Mouse (Mus musculus) stomach, embryonic 16.5 days (tissue): Measurements from ENCODE around the gene Nudt2. TPM values are rescaled to one million over a fixed set of nuclear protein-coding genes. Genes with fewer than 3 reads are reported as not detected.

ENCODE experiments used
- ATAC-seq: fragments of 200-750 bp; cut with Nextera tagmentation; 2 replicates; pipeline ENCODE4 v1.8.0; 2017; ENCODE audit warnings: moderate number of reproducible peaks, moderate TSS enrichment; ENCODE audit not compliant: insufficient read depth, low FRiP score
- H3K27ac ChIP-seq: fragments of 300-500 bp; sonication (generic); 2 replicates; pipeline ENCODE4 v1.5.1; 2014; ENCODE audit warnings: low read length
- H3K27me3 ChIP-seq: fragments of 300-500 bp; sonication (generic); 2 replicates; pipeline ENCODE4 v1.6.1; 2014; ENCODE audit warnings: low read length, control low read depth, mixed read lengths; ENCODE audit not compliant: control insufficient read depth, insufficient read depth
- H3K36me3 ChIP-seq: fragments of 300-500 bp; sonication (generic); 2 replicates; pipeline ENCODE4 v1.6.1; 2014; ENCODE audit warnings: low read length; ENCODE audit not compliant: control insufficient read depth, insufficient read depth
- H3K4me1 ChIP-seq: fragments of 300-500 bp; sonication (generic); 2 replicates; pipeline ENCODE4 v1.6.1; 2014; ENCODE audit warnings: low read length, control low read depth, mixed read lengths; ENCODE audit not compliant: control insufficient read depth, insufficient read depth
- H3K4me2 ChIP-seq: fragments of 300-500 bp; sonication (generic); 2 replicates; pipeline ENCODE4 v1.6.1; 2014; ENCODE audit warnings: low read depth, low read length, mixed read lengths
- H3K4me3 ChIP-seq: fragments of 300-500 bp; sonication (generic); replicated peaks from 2 replicates; pipeline ENCODE4 v1.5.1; 2014; ENCODE audit warnings: mild to moderate bottlenecking, low read length
- H3K9ac ChIP-seq: fragments of 300-500 bp; sonication (generic); 2 replicates; pipeline ENCODE4 v1.6.1; 2014; ENCODE audit warnings: low read length
- H3K9me3 ChIP-seq: fragments of 300-500 bp; sonication (generic); replicated peaks from 2 replicates; pipeline ENCODE4 v1.6.1; 2016; ENCODE audit warnings: low read length, control low read depth; ENCODE audit not compliant: control insufficient read depth
- WGBS: fragments of 180-500 bp; shearing (Covaris S2); extraction: QIAGEN DNeasy Blood & Tissue Kit; methylation state at CpG from one replicate; pipeline ENCODE4 v1.1.7; 2014; 5-methylcytosine and 5-hydroxymethylcytosine counted together
- polyA plus RNA-seq: library from polyadenylated mRNA; unstranded; fragments of >200 nt; fragmentation: Nextera tagmentation; extraction: Ambion mirVana; gene quantifications from 2 replicates; pipeline ENCODE4 v1.2.1, GENCODE M21; 2015

The Nudt2 gene
- polyA plus RNA-seq, 1 experiment from 2014 or later: 49.5 TPM

DNA sequence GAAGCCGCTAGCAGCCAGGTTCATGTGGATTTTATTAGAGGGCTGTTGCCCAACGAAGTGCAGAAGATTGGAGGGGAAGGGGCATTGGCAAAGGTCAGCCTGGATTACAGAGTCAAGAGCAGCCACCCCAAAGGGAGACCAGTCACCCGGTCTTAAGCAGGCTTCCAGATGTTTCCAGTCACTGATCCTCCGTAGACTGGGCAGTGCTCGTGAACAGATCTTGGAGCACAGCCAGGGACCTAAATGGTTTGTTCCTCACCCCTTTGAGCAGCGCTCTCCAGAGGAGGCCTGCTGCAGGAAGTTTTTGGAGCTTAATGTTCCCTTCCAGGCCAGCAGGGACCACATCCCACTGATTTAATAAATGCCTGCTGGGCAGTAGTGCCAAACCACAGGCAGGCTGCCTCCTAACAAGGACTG is 16.7 kb downstream of the Nudt2 start:
- H3K36me3 ChIP-seq: no peaks in the 10 kb centered on the region
- H3K4me2 ChIP-seq: no peak overlapping the region
- H3K27ac ChIP-seq: peak overlapping the region; percentile 64
- no peaks in the 10 kb centered on the region for H3K27me3 ChIP-seq
- H3K9ac ChIP-seq: no peak overlapping the region
- H3K4me3 ChIP-seq: no peak overlapping the region
- peaks cover 24% of the 10 kb centered on the region for H3K4me1 ChIP-seq
- no peaks in the 10 kb centered on the region for H3K9me3 ChIP-seq
- ATAC-seq: peak; percentile 67
- 30% methylated on average over 6 of the region's 6 CpGs for WGBS

- Histone ChIP-seq H3K4me3 (no peak overlapping the region), H3K27me3 (peaks cover 16% of the 10 kb centered on the region), H3K27ac (peak overlapping the region; percentile 19; the same call in 1 of the 2 replicates), H3K36me3 (no peaks in the 10 kb centered on the region), H3K9ac (no peak overlapping the region), H3K4me2 (no peak overlapping the region), H3K9me3 (no peaks in the 10 kb centered on the region), H3K4me1 (peaks cover 7% of the 10 kb centered on the region; the same call in 1 of the 2 replicates)
- no peak for ATAC-seq
- whole genome bisulfite sequencing: 76% methylated on average over 7 of the region's 7 CpGs
Observed at GRCm38 (mm10) chr4:41492951-41493350, 28.0 kb downstream of the Nudt2 start.

- Histone ChIP-seq H3K4me3 (no peak overlapping the region), H3K27me3 (peaks cover 22% of the 10 kb centered on the region), H3K4me1 (peaks cover 14% of the 10 kb centered on the region; the same call in 1 of the 2 replicates), H3K9ac (no peak overlapping the region), H3K27ac (0 out of 2 replicates have a peak overlapping the region, but pooled peaks have one; percentile 48), H3K4me2 (no peak overlapping the region), H3K9me3 (no peaks in the 10 kb centered on the region), H3K36me3 (no peaks in the 10 kb centered on the region)
- WGBS: 66% methylated on average over 3 of the region's 3 CpGs
- ATAC-seq: peak; percentile 51; the same call in 1 of the 2 replicates
Observed at GRCm38 (mm10) chr4:41493464-41494116, 28.6 kb downstream of the Nudt2 start.

DNA sequence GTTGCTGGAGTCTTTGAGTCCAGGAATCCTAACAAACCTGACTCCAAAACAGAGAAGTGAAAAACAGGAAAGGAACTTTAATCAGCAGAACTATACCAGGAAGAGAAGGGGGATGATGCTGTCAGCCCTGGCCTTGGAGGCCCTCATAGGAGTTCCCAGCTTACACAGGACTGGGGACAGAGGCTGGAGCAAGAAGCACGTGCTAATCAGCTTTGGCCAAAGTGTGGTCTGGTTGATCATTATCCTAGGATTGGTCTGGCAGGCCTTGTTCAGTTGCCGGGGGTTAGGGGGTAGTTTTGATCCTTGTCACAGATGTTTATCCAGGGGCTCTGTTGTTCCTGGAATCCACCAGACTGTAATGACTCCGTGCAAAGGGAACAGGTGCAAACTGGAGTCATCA is 29.4 kb downstream of the Nudt2 start:
- Histone ChIP-seq H3K36me3 (no peaks in the 10 kb centered on the region), H3K9ac (no peak overlapping the region), H3K4me3 (no peak overlapping the region), H3K4me1 (peaks cover 20% of the 10 kb centered on the region; the same call in 1 of the 2 replicates), H3K9me3 (no peaks in the 10 kb centered on the region), H3K4me2 (no peak overlapping the region), H3K27me3 (peaks cover 30% of the 10 kb centered on the region), H3K27ac (no peak overlapping the region)
- WGBS: 45% methylated on average over 3 of the region's 3 CpGs
- no peak for ATAC-seq

- no peaks in the 10 kb centered on the region for H3K9me3 ChIP-seq
- 79% methylated on average over 4 of the region's 4 CpGs for WGBS
- H3K4me3 ChIP-seq: no peak overlapping the region
- no peak overlapping the region for H3K9ac ChIP-seq
- H3K36me3 ChIP-seq: no peaks in the 10 kb centered on the region
- H3K4me1 ChIP-seq: peaks cover 20% of the 10 kb centered on the region; the same call in 1 of the 2 replicates
- H3K27ac ChIP-seq: no peak overlapping the region
- ATAC-seq: no peak
- peaks cover 37% of the 10 kb centered on the region for H3K27me3 ChIP-seq
- no peak overlapping the region for H3K4me2 ChIP-seq
Observed at GRCm38 (mm10) chr4:41495076-41495475, 30.1 kb downstream of the Nudt2 start.

- Histone ChIP-seq H3K27ac (no peak overlapping the region), H3K4me1 (peaks cover 20% of the 10 kb centered on the region; the same call in 1 of the 2 replicates), H3K9me3 (no peaks in the 10 kb centered on the region), H3K9ac (no peak overlapping the region), H3K27me3 (peaks cover 45% of the 10 kb centered on the region), H3K36me3 (no peaks in the 10 kb centered on the region), H3K4me3 (no peak overlapping the region), H3K4me2 (no peak overlapping the region)
- WGBS: 83% methylated on average over 11 of the region's 11 CpGs
- ATAC-seq: no peak
Observed at GRCm38 (mm10) chr4:41495850-41496249, 30.9 kb downstream of the Nudt2 start.

DNA sequence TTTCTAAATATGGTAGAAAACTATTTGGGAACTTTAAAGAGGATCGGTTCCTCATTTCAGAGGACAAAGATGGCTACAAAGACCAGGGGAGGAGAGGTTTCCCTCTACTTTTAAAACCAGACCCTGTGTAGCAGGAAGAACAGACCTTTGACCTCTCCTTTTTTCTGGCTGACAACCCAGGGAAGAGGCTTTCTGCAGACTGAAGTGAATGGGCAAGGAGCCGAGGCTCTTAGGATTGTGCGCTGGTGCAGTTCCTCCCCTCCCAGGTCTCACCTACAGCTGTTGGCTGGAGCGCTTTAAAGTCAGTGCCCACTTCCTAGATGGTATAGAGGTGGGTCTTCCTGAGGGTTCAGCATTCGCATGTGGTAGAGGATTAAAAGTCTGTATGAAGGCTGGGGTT is 32.1 kb downstream of the Nudt2 start:
- Histone ChIP-seq H3K4me1 (peaks cover 23% of the 10 kb centered on the region), H3K27me3 (peaks cover 54% of the 10 kb centered on the region), H3K9ac (no peak overlapping the region), H3K27ac (no peak overlapping the region), H3K4me3 (no peak overlapping the region), H3K4me2 (no peak overlapping the region), H3K9me3 (no peaks in the 10 kb centered on the region), H3K36me3 (no peaks in the 10 kb centered on the region)
- no peak for ATAC-seq
- WGBS: 60% methylated on average over 5 of the region's 5 CpGs

DNA sequence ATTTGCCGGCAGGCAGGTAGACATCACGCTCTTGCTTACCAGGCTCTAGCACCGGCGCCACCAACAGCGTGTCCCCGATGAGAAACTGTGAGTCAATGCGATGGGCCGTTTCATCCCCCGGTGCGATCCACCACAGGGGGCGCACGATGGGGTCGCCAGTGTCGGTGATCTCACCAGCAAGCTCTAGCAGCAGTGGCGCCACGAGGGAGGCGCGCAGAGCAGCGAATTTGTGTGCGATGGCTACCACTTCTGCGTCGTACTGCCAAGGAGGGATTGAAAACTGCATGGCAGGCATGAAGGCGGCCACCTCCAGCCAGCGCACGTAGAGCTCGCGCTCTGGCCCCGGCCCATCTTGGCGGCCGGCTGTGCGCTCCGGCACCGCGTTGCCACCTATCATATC is 32.6 kb downstream of the Nudt2 start:
- Histone ChIP-seq H3K36me3 (no peaks in the 10 kb centered on the region), H3K4me1 (peaks cover 26% of the 10 kb centered on the region), H3K27me3 (peaks cover 55% of the 10 kb centered on the region), H3K9me3 (no peaks in the 10 kb centered on the region), H3K9ac (no peak overlapping the region), H3K4me3 (peak overlapping the region; percentile 20), H3K27ac (no peak overlapping the region), H3K4me2 (peak overlapping the region; percentile 44)
- WGBS: 9% methylated on average over 34 of the region's 34 CpGs
- ATAC-seq: no peak

- Histone ChIP-seq H3K9ac (no peak overlapping the region), H3K27ac (no peak overlapping the region), H3K27me3 (peaks cover 55% of the 10 kb centered on the region), H3K4me2 (peak overlapping the region; percentile 44), H3K9me3 (no peaks in the 10 kb centered on the region), H3K4me1 (peaks cover 26% of the 10 kb centered on the region), H3K4me3 (peak overlapping the region; percentile 20), H3K36me3 (no peaks in the 10 kb centered on the region)
- 15% methylated on average over 72 of the region's 72 CpGs for WGBS
- ATAC-seq: no peak
Observed at GRCm38 (mm10) chr4:41497995-41498845, 33.3 kb downstream of the Nudt2 start.
